22 mouse cellular contexts compared by ENCODE assay signal in the genomic region with DNA sequence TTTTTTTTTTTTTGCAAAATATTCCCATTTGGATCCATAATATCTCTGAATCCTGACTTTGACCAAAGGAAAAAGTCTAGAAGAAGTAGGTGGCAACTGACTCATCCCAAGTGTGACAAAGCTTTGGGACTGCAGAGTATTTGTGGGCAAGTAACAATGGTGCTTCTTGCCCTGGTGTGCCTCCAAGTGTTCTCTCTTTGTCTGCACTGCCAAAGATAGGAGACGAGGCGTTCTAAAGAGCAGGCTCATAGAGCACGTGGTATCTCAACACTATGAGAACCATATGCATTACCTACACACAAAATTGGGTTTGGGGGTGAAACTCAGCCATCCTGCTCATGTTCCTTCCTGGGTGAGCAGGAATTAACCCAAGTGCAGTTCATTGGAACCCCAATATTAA.
DNase-seq lines count a peak whose midpoint lies in the region; ATAC-seq and TF ChIP-seq lines count a peak whose summit lies in the region.
"Had no signal": no experiment of that assay in that cellular context is flagged by ENCODE, and none has a peak within 500 bp of the region (broad histone marks: within the 10 kb centered on the region; RNA-seq: fewer than 3 reads in every experiment).

No protein-coding gene starts in this region.

- no peak overlapping the region for H3K27ac ChIP-seq in midbrain, embryonic 11.5 days (ENCODE audit: low read depth, low read length)
- no peak overlapping the region for H3K27ac ChIP-seq in midbrain, postnatal 0 days (ENCODE audit: low read depth, low read length)

- H3K27me3 ChIP-seq in midbrain, embryonic 11.5 days (ENCODE audit: control insufficient read depth, insufficient read depth, low read length) = no peaks in the 10 kb centered on the region
- H3K27me3 ChIP-seq in midbrain, postnatal 0 days (ENCODE audit: insufficient read depth, low read length) = no peaks in the 10 kb centered on the region
- H3K27me3 ChIP-seq: CH12.LX, Patski had no signal

- 77% methylated on average over 3 of the region's 3 CpGs for WGBS in midbrain, embryonic 11.5 days
- 86% methylated on average over 3 of the region's 3 CpGs for whole genome bisulfite sequencing in midbrain, postnatal 0 days

- TF ChIP-seq CTCF in midbrain, postnatal 0 days (IDR thresholded peaks at IDR 0.05) = no peak

- no peak overlapping the region for H3K4me3 ChIP-seq in midbrain, embryonic 11.5 days (ENCODE audit: low read depth, low read length)
- no peak overlapping the region for H3K4me3 ChIP-seq in midbrain, postnatal 0 days (ENCODE audit: low read depth, low read length)

- no peak for DNase-seq in frontal cortex, postnatal 10 days (ENCODE audit: low spot score in 2 of 2)
- peak; percentile 66 for DNase-seq in midbrain, embryonic 11.5 days (ENCODE audit: low spot score, missing footprints)
- no peak for DNase-seq in midbrain, postnatal 0 days (ENCODE audit: low spot score)
- DNase-seq in brain, adult 2 months (ENCODE audit: low read depth, low spot score) = peak; percentile 44
- DNase-seq in left cerebral cortex, adult 18-20 months (ENCODE audit: low spot score in 2 of 2) = no peak
- DNase-seq: adrenal gland, adult 2 months; adrenal gland, adult 8-10 months; adrenal gland, postnatal 10 days; adrenal gland, postnatal 14 days; adrenal gland, postnatal 25 days; adrenal gland, postnatal 36 days; B cell, adult 2 months; cerebellum, adult 11 months; cerebellum, adult 11-12 months; cerebellum, adult 18-20 months; cerebellum, adult 2 months had no signal

- H3K9me3 ChIP-seq in midbrain, embryonic 11.5 days (ENCODE audit: control insufficient read depth, low read length) = no peaks in the 10 kb centered on the region
- no peaks in the 10 kb centered on the region for H3K9me3 ChIP-seq in midbrain, postnatal 0 days (ENCODE audit: low read length)

- no peak overlapping the region for H3K9ac ChIP-seq in midbrain, embryonic 11.5 days (ENCODE audit: low read length)
- H3K9ac ChIP-seq in midbrain, postnatal 0 days (replicated peaks; ENCODE audit: low read length, poor library complexity, severe bottlenecking) = no peak overlapping the region

- H3K4me1 ChIP-seq in midbrain, embryonic 11.5 days (ENCODE audit: control insufficient read depth, insufficient read depth, low read length) = no peaks in the 10 kb centered on the region
- no peaks in the 10 kb centered on the region for H3K4me1 ChIP-seq in midbrain, postnatal 0 days (ENCODE audit: insufficient read depth, low read length)

- no peaks in the 10 kb centered on the region for H3K36me3 ChIP-seq in midbrain, embryonic 11.5 days (ENCODE audit: control insufficient read depth, insufficient read depth, low read length)
- H3K36me3 ChIP-seq in midbrain, postnatal 0 days (ENCODE audit: insufficient read depth, low read length) = no peaks in the 10 kb centered on the region
- H3K36me3 ChIP-seq: G1E had no signal

- ATAC-seq in frontal cortex, adult (ENCODE audit: low TSS enrichment) = peak; percentile 55
- ATAC-seq in midbrain, embryonic 11.5 days (ENCODE audit: low FRiP score) = no peak
- no peak for ATAC-seq in midbrain, postnatal 0 days (ENCODE audit: low FRiP score)
- ATAC-seq: activated CD4-positive, CD25-positive, alpha-beta regulatory T cell, adult 4 months; CD4-positive, CD25-positive, alpha-beta regulatory T cell, adult 4 months; Patski had no signal

- no peak overlapping the region for H3K4me2 ChIP-seq in midbrain, embryonic 11.5 days
- no peak overlapping the region for H3K4me2 ChIP-seq in midbrain, postnatal 0 days (ENCODE audit: low read depth, low read length, poor library complexity, severe bottlenecking)

Comparison
In these comparisons a context has a peak if more than half of its experiments do, and no peak if none do; other contexts are left out.
1. DNase-seq: peak in midbrain, embryonic 11.5 days (single experiment) and brain, adult 2 months (single experiment); none in frontal cortex, postnatal 10 days (0 of 2), midbrain, postnatal 0 days (single experiment) and left cerebral cortex, adult 18-20 months (0 of 2).